Mouse (Mus musculus) Patski (cell line): ENCODE data around the gene Hnrnpa1. TPM values are rescaled to one million over a fixed set of nuclear protein-coding genes. Genes with fewer than 3 reads are reported as not detected.

Experiments used
- ATAC-seq: fragments of 100-300 bp; one replicate; pipeline ENCODE4 v1.8.0; 2021
- CTCF ChIA-PET: fragments of 350-600 bp; sonication (Branson Sonifier 250); formaldehyde crosslinking; loops from one replicate; lab custom pipeline; 2022; ENCODE audit warnings: inconsistent platforms; lab: Charles Lee
- POLR2A ChIA-PET: fragments of 350-600 bp; sonication (Branson Sonifier 250); formaldehyde crosslinking; loops from one replicate; lab custom pipeline; 2022; ENCODE audit warnings: antibody characterized with exemption, inconsistent platforms; lab: Charles Lee
- DNase-seq: peaks from one replicate; pipeline ENCODE4 v3.0.0-alpha.2; 2011; ENCODE audit warnings: low read depth, low spot score
- H3K27me3 ChIP-seq: fragments of 371-371 bp; one replicate; pipeline ENCODE4 v1.5.1; 2021
- CTCF ChIP-seq: fragments of 100-300 bp; IDR thresholded peaks from one replicate; pipeline ENCODE4 v1.5.1; 2021
- in situ Hi-C: fragments of 300-500 bp; cut with MboI; formaldehyde crosslinking; loops from 3 replicates; pipeline ENCODE4 v1.11.1; 2018; ENCODE audit warnings: low pct_unique_long_range_greater_than_20kb, mixed read lengths
- polyA plus RNA-seq: library from polyadenylated mRNA; unstranded; gene quantifications from one replicate; pipeline ENCODE4 v1.2.3, GENCODE M21; 2021

Gene Hnrnpa1
- polyA plus RNA-seq, 1 experiment from 2014 or later = 667 TPM

DNA sequence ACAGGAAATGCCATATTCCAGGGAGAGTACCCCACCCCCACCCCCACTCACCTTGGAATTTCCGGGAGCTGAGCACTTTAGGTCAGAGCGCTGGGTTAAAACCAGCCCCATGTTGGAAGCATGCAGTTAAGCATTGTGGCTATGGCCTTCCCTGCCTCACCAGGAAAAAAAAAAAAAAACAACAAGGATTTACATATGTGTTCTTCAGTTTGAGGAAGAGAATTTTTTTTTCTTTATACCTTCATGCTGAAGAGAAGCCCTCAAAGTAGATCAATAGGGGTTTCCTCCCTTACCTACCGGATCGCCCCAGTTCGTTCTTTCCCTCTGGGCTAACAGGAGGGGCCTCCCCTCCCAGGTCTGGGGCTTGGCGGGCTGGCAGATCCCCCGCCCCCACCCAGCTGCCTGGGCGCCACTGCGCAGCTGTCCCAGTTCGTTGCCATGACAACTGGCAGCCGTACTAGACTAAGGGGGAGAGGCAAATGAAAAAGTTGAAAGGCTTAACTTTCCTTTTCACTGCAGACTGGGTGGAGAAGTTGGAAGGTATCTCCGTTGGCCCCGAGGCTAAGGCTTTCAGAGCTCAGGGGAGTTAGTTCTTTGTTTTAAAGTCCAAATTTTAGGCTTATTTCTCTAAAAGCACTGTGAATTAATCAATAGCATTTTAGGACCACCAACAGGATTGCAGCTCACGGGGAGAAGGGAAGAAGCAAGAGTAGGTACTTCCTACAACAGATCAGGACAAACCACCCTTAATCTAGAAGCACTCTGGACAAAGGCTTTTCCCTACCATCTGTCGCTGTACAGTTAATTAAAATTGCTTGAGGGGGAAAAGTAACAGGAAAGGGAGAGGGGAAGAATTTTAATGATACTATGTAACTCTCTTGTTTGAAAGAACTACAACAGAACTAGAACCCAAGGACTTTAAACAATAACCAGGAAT, 25.0 kb upstream of the Hnrnpa1 start:
- ChIA-PET POLR2A (interaction anchor here (1.0 to 1.6 kb wide), 2 partner anchors 24 to 27 kb away, joined by 5 read pairs; no protein-coding TSS in a partner anchor), CTCF (interaction anchor here (0.7 to 1.9 kb wide), 2 partner anchors 13 to 36 kb away, joined by 3 to 4 read pairs; no protein-coding TSS in a partner anchor)
- no peaks in the 10 kb centered on the region for H3K27me3 ChIP-seq
- in situ Hi-C loops = no loop called here
- peak; percentile 70 for ATAC-seq
- TF ChIP-seq CTCF = no peak
- DNase-seq = peak; percentile 62

- no peak for TF ChIP-seq CTCF
- ATAC-seq = no peak
- H3K27me3 ChIP-seq = no peaks in the 10 kb centered on the region
- DNase-seq = no peak
- POLR2A ChIA-PET = no interaction called here
- CTCF ChIA-PET = interaction anchor here (1.9 kb wide), 1 partner anchor 12 kb away, joined by 4 read pairs; no protein-coding TSS in a partner anchor
- in situ Hi-C loops = no loop called here
Measured at GRCm38 (mm10) chr15:103216052-103216451, 24.2 kb upstream of the Hnrnpa1 start.

DNA sequence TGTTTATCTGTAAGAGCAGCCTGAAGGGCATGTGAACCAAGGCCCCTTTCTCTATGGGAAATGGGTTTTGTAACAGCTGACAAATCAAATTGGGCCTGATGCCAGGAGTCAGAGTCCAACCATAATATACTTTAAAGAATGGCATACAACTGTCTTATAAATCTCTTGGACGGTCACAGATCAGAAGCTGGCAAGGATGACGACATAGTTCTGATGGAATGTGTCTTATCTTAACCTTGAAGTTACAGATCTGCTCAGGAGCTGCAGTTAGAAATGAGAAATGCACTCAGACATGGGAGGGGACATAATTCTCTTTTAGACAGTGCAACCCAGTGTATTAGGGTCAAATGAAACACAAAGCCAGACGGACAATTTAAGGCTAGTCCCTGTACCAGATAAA, 19.4 kb upstream of the Hnrnpa1 start:
- ATAC-seq = peak; percentile 56

GRCm38 (mm10) chr15:103221386-103221785, 18.8 kb upstream of the Hnrnpa1 start:
- peak; percentile 55 for ATAC-seq
- peak; percentile 66 for DNase-seq
- H3K27me3 ChIP-seq = no peaks in the 10 kb centered on the region
- ChIA-PET POLR2A (interaction anchor here (0.6 to 1.3 kb wide), 4 partner anchors 8 to 1056 kb away, joined by 3 to 8 read pairs (median 4); partner anchors contain the start of gene Hnrnpa1), CTCF (interaction anchor here (1.2 to 1.4 kb wide), 2 partner anchors 10 to 39 kb away, joined by 3 to 4 read pairs; no protein-coding TSS in a partner anchor)
- in situ Hi-C loops = no loop called here
- TF ChIP-seq CTCF = no peak

More for the DNA sequence above, 19.4 kb upstream of the Hnrnpa1 start:
- CTCF ChIA-PET = interaction anchor here (1.0 to 1.4 kb wide), 5 partner anchors 9 to 38 kb away, joined by 3 to 4 read pairs (median 4); no protein-coding TSS in a partner anchor
- no peaks in the 10 kb centered on the region for H3K27me3 ChIP-seq
- POLR2A ChIA-PET = interaction anchor here (1.3 kb wide), 1 partner anchor 9 kb away, joined by 4 read pairs; no protein-coding TSS in a partner anchor
- TF ChIP-seq CTCF = no peak
- peak; percentile 56 for DNase-seq
- in situ Hi-C loops = no loop called here

- ATAC-seq (no peak), DNase-seq (no peak)
- in situ Hi-C loops = no loop called here
- ChIA-PET CTCF (interaction anchor here (1.0 kb wide), 1 partner anchor 19 kb away, joined by 3 read pairs; no protein-coding TSS in a partner anchor), POLR2A (no interaction called here)
- H3K27me3 ChIP-seq = no peaks in the 10 kb centered on the region
- peak; percentile 31 for TF ChIP-seq CTCF
Measured at GRCm38 (mm10) chr15:103224161-103224560, 16.1 kb upstream of the Hnrnpa1 start.

- DNase-seq = no peak
- in situ Hi-C loops = no loop called here
- ChIA-PET POLR2A (no interaction called here), CTCF (interaction anchor here (1.1 to 2.1 kb wide), 4 partner anchors 10 to 28 kb away, joined by 3 to 7 read pairs (median 4); no protein-coding TSS in a partner anchor)
- no peak for ATAC-seq
- no peak for TF ChIP-seq CTCF
- no peaks in the 10 kb centered on the region for H3K27me3 ChIP-seq
Measured at GRCm38 (mm10) chr15:103227022-103227421, 13.2 kb upstream of the Hnrnpa1 start.

DNA sequence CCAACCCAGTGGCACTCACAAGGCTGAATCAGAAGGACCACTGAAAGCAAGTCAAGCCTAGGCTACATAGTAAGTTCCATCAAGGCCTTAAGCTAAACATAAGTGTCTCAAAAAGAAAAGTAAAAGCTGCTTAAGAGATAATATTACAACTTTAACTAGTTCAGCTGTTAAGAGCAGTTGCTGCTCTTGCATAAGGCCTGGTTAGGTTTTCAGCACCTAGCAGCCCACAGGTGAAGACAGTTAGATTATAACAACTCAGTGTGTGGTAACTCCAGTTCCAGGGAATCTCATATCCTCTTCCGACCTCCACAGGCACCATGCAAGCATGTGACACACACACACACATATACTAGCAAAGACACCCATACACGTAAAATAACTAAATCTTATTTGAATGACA, 12.7 kb upstream of the Hnrnpa1 start:
- DNase-seq (no peak), ATAC-seq (no peak)
- TF ChIP-seq CTCF = no peak
- H3K27me3 ChIP-seq = no peaks in the 10 kb centered on the region
- ChIA-PET CTCF (interaction anchor here (1.1 to 2.1 kb wide), 5 partner anchors 9 to 28 kb away, joined by 3 to 7 read pairs (median 4); no protein-coding TSS in a partner anchor), POLR2A (no interaction called here)
- in situ Hi-C loops = no loop called here

- DNase-seq (no peak), ATAC-seq (peak; percentile 31)
- no peak for TF ChIP-seq CTCF
- CTCF ChIA-PET = interaction anchor here (1.2 to 2.0 kb wide), 3 partner anchors 13 to 24 kb away, joined by 3 to 7 read pairs (median 4); no protein-coding TSS in a partner anchor
- H3K27me3 ChIP-seq = no peaks in the 10 kb centered on the region
- in situ Hi-C loops = no loop called here
- POLR2A ChIA-PET = interaction anchor here (0.7 to 1.7 kb wide), 2 partner anchors 8 to 293 kb away, joined by 4 to 5 read pairs; no protein-coding TSS in a partner anchor
Measured at GRCm38 (mm10) chr15:103228904-103229303, 11.3 kb upstream of the Hnrnpa1 start.

- no peaks in the 10 kb centered on the region for H3K27me3 ChIP-seq
- ChIA-PET POLR2A (interaction anchor here (0.6 kb wide), 1 partner anchor 35 kb away, joined by 3 read pairs; no protein-coding TSS in a partner anchor), CTCF (interaction anchor here (1.3 to 1.5 kb wide), 2 partner anchors 39 to 74 kb away, joined by 3 read pairs; no protein-coding TSS in a partner anchor)
- in situ Hi-C loops = no loop called here
- DNase-seq (no peak), ATAC-seq (no peak)
- no peak for TF ChIP-seq CTCF
Measured at GRCm38 (mm10) chr15:103233119-103233518, 7.1 kb upstream of the Hnrnpa1 start.

- DNase-seq = no peak
- in situ Hi-C loops = no loop called here
- no peak for ATAC-seq
- TF ChIP-seq CTCF = no peak
- POLR2A ChIA-PET = interaction anchor here (0.6 kb wide), 1 partner anchor 73 kb away, joined by 6 read pairs; the partner anchor contains the start of gene Gpr84
- CTCF ChIA-PET = interaction anchor here (1.6 kb wide), 1 partner anchor 11 kb away, joined by 4 read pairs; no protein-coding TSS in a partner anchor
- H3K27me3 ChIP-seq = no peaks in the 10 kb centered on the region
Measured at GRCm38 (mm10) chr15:103237295-103237694, 2.9 kb upstream of the Hnrnpa1 start.
